Mouse (Mus musculus) midbrain, embryonic 15.5 days (tissue): ENCODE data around the gene Nrros. TPM values are rescaled to one million over a fixed set of nuclear protein-coding genes. Genes with fewer than 3 reads are reported as not detected.

Experiments
- ATAC-seq: fragments of 200-750 bp; cut with Nextera tagmentation; replicated peaks from 2 replicates; pipeline ENCODE4 v1.8.0; 2017; ENCODE audit warnings: moderate TSS enrichment
- H3K27ac ChIP-seq: fragments of 300-500 bp; sonication (generic); 2 replicates; pipeline ENCODE4 v1.5.1; 2015; ENCODE audit warnings: mild to moderate bottlenecking, inconsistent platforms
- H3K27me3 ChIP-seq: fragments of 300-500 bp; sonication (generic); replicated peaks from 2 replicates; pipeline ENCODE4 v1.6.1; 2015; ENCODE audit warnings: inconsistent platforms
- H3K36me3 ChIP-seq: fragments of 300-500 bp; sonication (generic); replicated peaks from 2 replicates; pipeline ENCODE4 v1.6.1; 2015; ENCODE audit warnings: inconsistent platforms
- H3K4me1 ChIP-seq: fragments of 300-500 bp; sonication (generic); 2 replicates; pipeline ENCODE4 v1.6.1; 2015; ENCODE audit warnings: inconsistent platforms
- H3K4me2 ChIP-seq: fragments of 300-500 bp; sonication (generic); 2 replicates; pipeline ENCODE4 v1.6.1; 2015; ENCODE audit warnings: inconsistent platforms, mild to moderate bottlenecking, moderate library complexity
- H3K4me3 ChIP-seq: fragments of 300-500 bp; sonication (generic); 2 replicates; pipeline ENCODE4 v1.5.1; 2015; ENCODE audit warnings: mild to moderate bottlenecking, inconsistent platforms
- H3K9ac ChIP-seq: fragments of 300-500 bp; sonication (generic); 2 replicates; pipeline ENCODE4 v1.6.1; 2015; ENCODE audit warnings: mild to moderate bottlenecking, inconsistent platforms
- H3K9me3 ChIP-seq: fragments of 300-500 bp; sonication (generic); 2 replicates; pipeline ENCODE4 v1.6.1; 2016; ENCODE audit warnings: inconsistent platforms
- WGBS: fragments of 180-500 bp; shearing (Covaris S2); methylation state at CpG from one replicate; pipeline ENCODE4 v1.1.7; 2015; ENCODE audit warnings: mixed read lengths; 5-methylcytosine and 5-hydroxymethylcytosine counted together
- polyA plus RNA-seq: library from polyadenylated mRNA; unstranded; fragments of >200 nt; fragmentation: Nextera tagmentation; extraction: Ambion mirVana; gene quantifications from 2 replicates; pipeline ENCODE4 v1.2.1, GENCODE M21; 2015

Gene Nrros
- polyA plus RNA-seq = 8.4 and 8.6 TPM in 2 replicates

DNA sequence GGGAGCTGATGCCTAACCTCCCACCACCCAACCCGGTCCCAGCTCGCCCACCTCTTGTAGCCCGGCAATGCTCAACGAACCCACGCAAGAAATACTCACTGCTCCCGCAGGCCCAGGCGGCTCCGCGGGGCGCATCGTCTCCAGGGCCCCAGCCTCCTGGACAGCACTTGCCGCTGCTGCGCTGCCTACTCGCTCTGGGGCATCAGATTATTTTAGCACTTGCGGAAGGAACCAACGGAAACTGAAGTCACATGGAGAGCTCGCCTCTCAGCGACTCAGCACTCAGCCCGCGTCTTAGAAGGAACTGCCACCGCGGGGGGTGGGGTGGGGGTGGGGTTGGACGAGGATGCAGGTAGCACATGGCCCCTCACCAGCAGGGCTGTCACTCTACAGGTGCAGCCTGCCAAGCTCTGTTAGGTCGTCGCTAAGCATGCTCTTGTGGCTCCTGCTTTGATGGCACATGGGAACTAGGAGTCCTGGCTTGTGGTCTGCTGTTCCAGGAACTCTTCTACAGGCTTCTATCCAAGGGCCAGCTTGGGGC is at the start of gene Nrros:
Gene Nrros (minus strand): TSS at position 314 of the 541 bp plus-strand sequence.
- 4% methylated on average over 25 of the region's 25 CpGs for WGBS
- H3K4me2 ChIP-seq = peak within 1 kb of the TSS; percentile 62
- ATAC-seq = no peak

DNA sequence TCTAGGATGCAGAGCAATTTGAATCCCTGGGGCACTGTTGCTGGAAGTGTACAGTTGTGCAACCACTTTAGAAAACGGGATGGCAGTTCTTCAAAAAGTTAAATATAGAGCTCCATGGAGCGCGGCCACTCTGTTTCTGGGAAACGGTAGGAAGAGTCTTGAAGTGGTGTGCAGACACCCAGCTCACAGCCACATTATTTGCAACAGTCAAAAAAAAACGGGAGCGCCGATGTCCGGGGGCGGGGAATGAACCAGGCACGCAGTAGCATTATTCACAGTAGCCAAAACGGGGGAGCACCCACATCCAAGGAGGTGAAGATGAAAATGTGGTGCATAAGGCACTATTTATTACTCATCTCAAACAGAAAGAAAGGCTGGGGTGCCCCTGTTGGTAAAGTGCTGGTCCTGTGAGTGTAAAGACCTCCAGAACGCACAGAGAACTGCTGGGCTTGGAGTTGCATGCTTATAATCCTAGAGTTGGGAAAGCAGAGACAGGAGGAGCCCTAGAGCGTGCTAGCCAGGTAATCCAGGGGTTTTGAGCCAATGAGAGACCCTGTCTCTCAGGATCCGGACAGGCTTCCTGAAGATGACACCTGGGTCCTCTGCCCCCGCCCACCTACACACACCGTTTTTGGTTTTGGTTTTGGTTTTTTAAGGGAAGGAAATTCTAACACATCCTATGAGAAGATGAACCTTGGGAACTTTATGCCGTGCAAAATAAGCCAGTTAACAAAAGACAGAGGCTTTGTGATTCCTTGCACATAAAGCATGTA is 49.6 kb upstream of the Nrros start:
- ATAC-seq = no peak
- H3K9me3 ChIP-seq = no peaks in the 10 kb centered on the region
- no peak overlapping the region for H3K9ac ChIP-seq
- H3K36me3 ChIP-seq = no peaks in the 10 kb centered on the region
- no peaks in the 10 kb centered on the region for H3K27me3 ChIP-seq
- WGBS = 83% methylated on average over 17 of the region's 17 CpGs
- no peaks in the 10 kb centered on the region for H3K4me1 ChIP-seq
- H3K27ac ChIP-seq = no peak overlapping the region
- no peak overlapping the region for H3K4me3 ChIP-seq
- H3K4me2 ChIP-seq = no peak overlapping the region

More for the DNA sequence above, at the start of gene Nrros:
- Histone ChIP-seq H3K36me3 (no peaks in the 10 kb centered on the region), H3K27ac (no peak within 1 kb of the TSS), H3K9me3 (no peaks in the 10 kb centered on the region), H3K4me3 (peak within 1 kb of the TSS; percentile 34), H3K4me1 (peaks cover 7% of the 10 kb centered on the region), H3K27me3 (peaks cover 3% of the 10 kb centered on the region; the same call in 1 of the 2 replicates), H3K9ac (peak within 1 kb of the TSS; percentile 23; the same call in 1 of the 2 replicates)

DNA sequence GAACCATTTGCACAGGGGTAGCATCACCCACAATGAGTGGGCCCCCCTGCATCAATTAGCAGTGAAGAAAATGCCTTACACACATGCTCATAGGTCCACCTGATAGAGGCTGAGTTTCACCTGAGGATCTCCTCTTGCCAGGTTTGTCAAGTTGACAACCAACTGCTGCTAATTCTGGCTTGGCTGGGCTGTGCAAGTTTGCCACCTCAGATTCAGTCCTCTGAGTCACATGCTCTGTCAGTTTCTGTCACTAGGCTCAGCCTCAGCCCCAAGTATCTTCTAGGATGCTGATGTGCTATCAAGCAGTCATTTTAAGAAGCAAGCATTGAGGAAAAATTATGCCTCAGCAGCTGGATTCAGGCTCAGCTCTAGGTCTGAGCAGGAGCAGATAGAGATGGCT is 48.8 kb upstream of the Nrros start:
- Histone ChIP-seq H3K9me3 (no peaks in the 10 kb centered on the region), H3K27me3 (no peaks in the 10 kb centered on the region), H3K4me1 (no peaks in the 10 kb centered on the region), H3K9ac (no peak overlapping the region), H3K27ac (no peak overlapping the region), H3K36me3 (no peaks in the 10 kb centered on the region), H3K4me3 (no peak overlapping the region), H3K4me2 (no peak overlapping the region)
- ATAC-seq = no peak

DNA sequence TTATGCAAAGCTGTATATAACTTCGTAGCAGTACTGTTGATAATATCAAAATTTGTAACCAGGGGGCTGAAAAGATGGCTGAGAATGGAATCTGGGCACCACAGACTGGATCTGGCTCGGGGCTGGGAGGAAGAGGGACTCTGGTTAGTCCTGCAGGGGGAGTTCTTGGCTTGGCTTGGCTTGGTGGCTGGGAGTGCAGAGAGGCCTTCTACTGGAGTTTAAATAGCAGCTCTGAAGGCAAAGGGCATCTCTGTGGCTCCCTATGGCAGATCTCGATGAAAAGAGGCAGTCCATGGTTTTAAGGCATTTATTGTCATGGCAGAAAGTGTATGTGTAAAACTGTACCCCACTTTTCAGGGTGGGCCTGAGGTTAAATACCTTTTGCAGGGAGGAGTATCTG is 39.5 kb upstream of the Nrros start:
- Histone ChIP-seq H3K36me3 (no peaks in the 10 kb centered on the region), H3K27me3 (no peaks in the 10 kb centered on the region), H3K27ac (no peak overlapping the region), H3K9ac (no peak overlapping the region), H3K4me1 (0 out of 2 replicates have a peak, but pooled peaks cover 8% of the 10 kb centered on the region), H3K9me3 (no peaks in the 10 kb centered on the region), H3K4me2 (no peak overlapping the region), H3K4me3 (no peak overlapping the region)
- no peak for ATAC-seq
- WGBS = 62% methylated on average over 3 of the region's 3 CpGs

DNA sequence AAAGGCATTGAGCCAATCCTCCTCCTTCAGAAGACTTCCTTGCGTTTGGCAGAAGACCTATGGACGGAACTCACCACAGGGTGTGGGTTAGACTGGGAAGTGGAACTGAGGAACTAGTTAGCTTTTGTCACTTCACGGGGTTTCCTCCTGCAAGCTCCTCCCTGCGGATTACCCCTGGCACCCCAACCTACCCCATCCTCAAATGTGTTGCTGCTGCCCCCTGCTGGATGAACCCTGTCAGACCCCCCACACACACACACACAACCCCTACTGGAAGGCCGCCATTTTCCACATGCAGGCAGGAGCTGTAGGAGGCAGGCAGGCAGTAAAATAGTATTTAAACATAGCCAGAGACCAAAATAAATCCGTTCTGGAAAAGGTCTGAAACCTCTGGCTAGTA is 37.3 kb upstream of the Nrros start:
- H3K27ac ChIP-seq = no peak overlapping the region
- no peak overlapping the region for H3K9ac ChIP-seq
- H3K27me3 ChIP-seq = no peaks in the 10 kb centered on the region
- 0 out of 2 replicates have a peak, but pooled peaks cover 8% of the 10 kb centered on the region for H3K4me1 ChIP-seq
- H3K9me3 ChIP-seq = no peaks in the 10 kb centered on the region
- H3K4me2 ChIP-seq = no peak overlapping the region
- H3K36me3 ChIP-seq = no peaks in the 10 kb centered on the region
- H3K4me3 ChIP-seq = no peak overlapping the region
- 75% methylated on average over 6 of the region's 6 CpGs for WGBS
- no peak for ATAC-seq

DNA sequence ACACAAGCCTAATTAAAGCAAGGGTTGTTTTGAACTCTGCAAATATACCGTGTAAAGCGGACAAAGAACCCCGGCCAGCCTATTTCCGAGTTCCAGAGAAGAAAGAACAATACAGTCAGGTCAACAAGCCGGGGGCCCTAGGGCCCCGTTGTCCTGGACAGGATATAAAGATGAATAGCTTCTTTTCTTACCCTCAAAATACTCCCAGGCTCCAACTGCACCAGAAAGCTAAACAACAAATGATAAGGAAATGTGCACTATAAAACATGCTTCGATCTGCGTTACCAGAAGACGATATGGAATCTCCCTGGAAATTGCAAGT is 35.6 kb upstream of the Nrros start:
- H3K27ac ChIP-seq = no peak overlapping the region
- H3K36me3 ChIP-seq = no peaks in the 10 kb centered on the region
- H3K27me3 ChIP-seq = no peaks in the 10 kb centered on the region
- H3K4me3 ChIP-seq = no peak overlapping the region
- H3K4me2 ChIP-seq = peak overlapping the region; percentile 26; the same call in 1 of the 2 replicates
- ATAC-seq = no peak
- 0 out of 2 replicates have a peak, but pooled peaks cover 8% of the 10 kb centered on the region for H3K4me1 ChIP-seq
- 46% methylated on average over 9 of the region's 9 CpGs for WGBS
- no peak overlapping the region for H3K9ac ChIP-seq
- H3K9me3 ChIP-seq = no peaks in the 10 kb centered on the region

DNA sequence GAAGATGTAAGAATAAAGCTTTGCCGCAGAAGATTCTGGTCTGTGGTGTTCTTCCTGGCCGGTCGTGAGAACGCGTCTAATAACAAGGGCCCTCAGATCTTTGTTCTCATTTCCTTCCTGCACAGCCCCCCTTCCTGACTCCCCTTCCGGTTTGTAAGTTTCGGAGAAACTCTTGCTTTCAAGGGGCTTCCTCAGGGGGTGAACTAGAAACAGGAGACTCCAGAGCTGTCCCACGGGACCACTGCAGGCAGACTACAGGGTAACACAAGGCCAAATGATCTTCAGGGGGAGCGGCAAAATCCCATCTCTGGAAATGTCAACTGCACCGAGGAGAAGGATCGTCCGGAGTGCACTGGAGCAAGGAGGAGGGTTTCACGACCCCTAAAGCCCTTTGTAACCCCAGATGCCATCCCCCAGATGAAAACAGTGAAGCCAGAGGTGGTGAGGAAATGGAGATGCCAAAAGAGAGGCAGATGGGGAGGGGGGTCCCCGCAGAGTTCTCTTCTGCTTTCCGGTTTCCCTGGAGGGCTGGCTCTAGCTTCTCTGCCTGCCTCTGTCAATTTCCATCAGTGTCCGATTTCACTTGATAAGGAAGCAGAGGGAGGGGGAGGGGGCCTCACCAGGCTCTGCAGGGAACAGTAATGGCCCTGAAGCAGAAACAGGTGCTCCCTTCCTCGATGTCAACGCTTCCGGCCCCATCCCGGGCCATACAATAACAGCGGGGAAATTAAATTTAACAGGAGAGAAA is 35.0 kb upstream of the Nrros start:
- peak overlapping the region; percentile 26; the same call in 1 of the 2 replicates for H3K4me2 ChIP-seq
- H3K36me3 ChIP-seq = no peaks in the 10 kb centered on the region
- H3K27me3 ChIP-seq = no peaks in the 10 kb centered on the region
- H3K9me3 ChIP-seq = no peaks in the 10 kb centered on the region
- 52% methylated on average over 21 of the region's 21 CpGs for WGBS
- 0 out of 2 replicates have a peak, but pooled peaks cover 8% of the 10 kb centered on the region for H3K4me1 ChIP-seq
- 0 out of 2 replicates have a peak overlapping the region, but pooled peaks have one; percentile 15 for H3K4me3 ChIP-seq
- H3K27ac ChIP-seq = peak overlapping the region; percentile 53; the same call in 1 of the 2 replicates
- ATAC-seq = no peak
- H3K9ac ChIP-seq = no peak overlapping the region

DNA sequence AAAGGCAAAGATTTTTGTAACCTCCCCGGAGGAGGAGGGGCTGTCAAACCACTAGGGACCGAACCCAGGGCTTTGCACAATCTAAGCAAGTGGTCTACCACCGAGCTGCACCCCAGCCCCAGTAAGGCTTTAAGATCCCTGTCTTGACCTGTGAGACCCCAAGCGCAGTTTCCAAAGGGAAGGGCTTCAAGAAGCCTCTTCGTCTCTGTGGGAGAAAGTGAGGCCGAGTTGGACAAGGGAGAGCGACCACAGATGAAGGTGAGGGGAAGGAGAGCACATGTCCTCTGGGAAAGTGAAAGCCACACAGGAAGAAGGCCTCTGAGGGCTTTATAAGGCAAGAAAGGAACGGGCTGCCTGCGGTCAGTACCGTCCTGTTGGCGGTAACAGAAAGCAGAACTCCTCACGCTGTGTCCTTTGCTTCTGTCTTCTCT is 24.6 kb upstream of the Nrros start:
- Histone ChIP-seq H3K9me3 (no peaks in the 10 kb centered on the region), H3K4me1 (no peaks in the 10 kb centered on the region), H3K36me3 (no peaks in the 10 kb centered on the region), H3K9ac (no peak overlapping the region), H3K4me2 (no peak overlapping the region), H3K27ac (no peak overlapping the region), H3K27me3 (no peaks in the 10 kb centered on the region), H3K4me3 (no peak overlapping the region)
- ATAC-seq = no peak
- WGBS = 71% methylated on average over 10 of the region's 12 CpGs

DNA sequence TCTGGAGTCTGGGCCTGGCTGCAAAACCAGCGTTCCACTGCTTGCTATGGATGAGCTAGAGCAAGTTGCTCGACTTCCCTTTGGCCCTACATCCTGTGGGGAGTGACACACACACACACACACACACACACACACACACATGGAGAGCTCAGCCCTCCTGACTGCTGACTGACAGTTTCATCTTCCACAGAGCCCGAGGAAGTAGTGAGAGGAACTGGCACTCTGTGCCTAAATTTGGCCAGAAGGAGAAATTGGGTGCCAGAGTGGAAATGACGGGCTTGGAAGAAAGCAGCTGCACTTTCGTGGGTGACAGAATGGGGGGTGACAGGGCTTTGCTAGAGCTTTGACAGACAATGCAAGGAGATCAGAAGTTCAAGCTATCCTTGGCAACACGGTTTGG is 23.7 kb upstream of the Nrros start:
- no peak for ATAC-seq
- Histone ChIP-seq H3K4me1 (no peaks in the 10 kb centered on the region), H3K9me3 (no peaks in the 10 kb centered on the region), H3K27ac (no peak overlapping the region), H3K9ac (no peak overlapping the region), H3K4me3 (no peak overlapping the region), H3K4me2 (no peak overlapping the region), H3K27me3 (no peaks in the 10 kb centered on the region), H3K36me3 (no peaks in the 10 kb centered on the region)
- 63% methylated on average over 6 of the region's 6 CpGs for WGBS

DNA sequence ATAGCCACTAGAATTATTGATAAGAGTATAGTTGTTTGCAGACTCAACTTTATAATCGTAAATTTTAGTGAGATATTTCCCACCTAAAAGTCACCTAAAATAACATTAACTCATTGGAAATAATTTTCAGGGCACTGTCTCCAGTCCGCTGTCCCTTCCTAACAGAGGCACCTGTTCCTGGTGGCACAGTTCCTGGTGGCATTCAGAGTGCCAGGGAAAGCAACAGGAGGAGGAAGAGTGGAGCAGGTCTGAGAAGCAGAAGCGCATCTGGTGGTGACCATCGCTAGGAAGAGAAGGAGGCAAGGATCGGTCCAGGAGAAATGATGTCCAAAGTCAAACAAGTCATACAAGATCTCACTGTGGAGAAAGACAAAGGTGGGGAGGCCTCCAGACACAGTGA is 20.7 kb upstream of the Nrros start:
- no peak for ATAC-seq
- H3K36me3 ChIP-seq = no peaks in the 10 kb centered on the region
- H3K27me3 ChIP-seq = no peaks in the 10 kb centered on the region
- no peaks in the 10 kb centered on the region for H3K9me3 ChIP-seq
- H3K27ac ChIP-seq = no peak overlapping the region
- H3K4me2 ChIP-seq = no peak overlapping the region
- H3K4me3 ChIP-seq = no peak overlapping the region
- H3K4me1 ChIP-seq = no peaks in the 10 kb centered on the region
- H3K9ac ChIP-seq = no peak overlapping the region
- 92% methylated on average over 5 of the region's 5 CpGs for WGBS

DNA sequence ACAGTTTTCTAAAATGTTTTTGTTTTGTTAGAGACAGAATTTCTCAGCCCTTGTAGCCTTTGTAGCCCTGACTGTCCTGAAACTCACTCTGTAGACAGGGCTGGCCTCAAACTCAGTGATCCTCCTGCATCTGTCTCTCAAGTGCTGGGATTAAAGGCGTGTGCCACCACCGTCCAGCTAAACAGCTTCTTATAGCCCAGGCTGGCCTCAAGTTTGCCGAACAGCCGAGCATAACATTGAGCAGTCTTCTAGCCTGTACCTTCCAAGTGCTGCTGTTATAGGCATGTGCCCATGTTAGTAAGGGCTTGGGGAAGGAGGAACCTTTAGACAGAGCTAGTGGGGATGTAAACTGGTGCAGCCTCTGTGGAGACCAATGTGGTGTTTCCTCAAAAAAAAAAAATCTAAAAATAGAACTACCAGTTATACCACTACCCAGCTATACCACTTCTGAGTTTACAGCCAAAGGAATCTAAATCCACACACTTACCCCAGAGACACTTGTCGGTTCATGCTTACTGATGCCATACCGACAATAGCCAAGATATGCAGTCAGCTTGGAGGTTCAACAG is 14.0 kb upstream of the Nrros start, which contains the start of gene Bex6:
Gene Bex6 (plus strand): TSS at position 491 of the 569 bp plus-strand sequence.
- H3K4me2 ChIP-seq = no peak within 1 kb of the TSS
- no peak within 1 kb of the TSS for H3K27ac ChIP-seq
- no peaks in the 10 kb centered on the region for H3K9me3 ChIP-seq
- no peak within 1 kb of the TSS for H3K9ac ChIP-seq
- WGBS = 87% methylated on average over 6 of the region's 6 CpGs
- no peaks in the 10 kb centered on the region for H3K36me3 ChIP-seq
- H3K4me1 ChIP-seq = no peaks in the 10 kb centered on the region
- ATAC-seq = no peak
- H3K4me3 ChIP-seq = no peak within 1 kb of the TSS
- no peaks in the 10 kb centered on the region for H3K27me3 ChIP-seq
